Mouse (Mus musculus) urinary bladder, postnatal 4 days (tissue): ENCODE data around the gene Hsp90ab1.

ENCODE experiments used
- DNase-seq, 2 experiments: peaks; one replicate each; pipeline ENCODE4 v3.0.0; 2021 to 2022; ENCODE audit warnings: low spot score in 2 of 2

The Hsp90ab1 gene

GRCm38 (mm10) chr17:45596631-45597396 lies 23.7 kb upstream of the Hsp90ab1 start:
- DNase-seq: peak; percentile 72 to 83

GRCm38 (mm10) chr17:45595736-45596390 lies 22.8 kb upstream of the Hsp90ab1 start:
- DNase-seq: no peak

DNA sequence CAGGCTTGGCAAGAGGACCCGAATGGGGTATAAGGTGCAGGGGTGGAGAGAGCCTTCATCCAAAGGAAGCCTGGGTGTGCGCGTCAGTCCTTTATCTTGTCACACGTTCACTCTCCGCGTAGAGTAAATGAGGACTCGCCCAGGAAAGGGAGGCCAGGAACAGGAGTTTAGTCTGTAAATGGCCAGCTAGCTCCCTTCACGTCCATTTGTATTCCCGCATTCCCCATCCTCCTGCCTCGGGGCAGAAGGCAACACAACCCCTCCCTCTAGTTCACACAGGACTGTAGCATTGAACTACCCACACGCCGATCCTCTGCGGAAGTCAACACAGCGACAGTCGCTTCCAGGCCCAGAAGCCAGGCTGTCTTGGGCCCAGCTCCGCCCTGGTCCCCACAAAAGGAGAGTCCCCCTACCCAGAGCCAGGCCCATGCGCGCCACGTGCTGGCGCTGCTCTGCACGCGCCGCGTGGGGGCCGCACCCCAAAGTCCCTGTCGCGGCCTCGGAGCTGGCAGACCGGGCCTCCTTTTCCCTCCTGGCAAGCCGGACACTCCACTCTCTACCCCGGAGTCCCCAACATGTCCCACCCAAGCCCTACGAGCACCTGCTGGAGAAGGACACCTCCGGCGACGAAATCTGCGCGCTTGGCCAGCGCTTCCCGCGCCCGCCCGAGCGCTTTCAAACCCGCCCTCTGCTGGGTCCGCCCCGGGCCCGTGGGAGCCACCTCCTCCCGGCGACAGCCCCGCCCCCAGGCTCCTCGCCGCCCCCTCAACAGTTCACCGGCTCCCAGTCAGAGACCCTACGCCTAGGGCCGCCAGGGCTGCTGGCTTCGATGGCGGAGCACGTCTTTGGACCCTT lies 22.0 kb upstream of the Hsp90ab1 start:
- peak; percentile 78 to 81 for DNase-seq

DNA sequence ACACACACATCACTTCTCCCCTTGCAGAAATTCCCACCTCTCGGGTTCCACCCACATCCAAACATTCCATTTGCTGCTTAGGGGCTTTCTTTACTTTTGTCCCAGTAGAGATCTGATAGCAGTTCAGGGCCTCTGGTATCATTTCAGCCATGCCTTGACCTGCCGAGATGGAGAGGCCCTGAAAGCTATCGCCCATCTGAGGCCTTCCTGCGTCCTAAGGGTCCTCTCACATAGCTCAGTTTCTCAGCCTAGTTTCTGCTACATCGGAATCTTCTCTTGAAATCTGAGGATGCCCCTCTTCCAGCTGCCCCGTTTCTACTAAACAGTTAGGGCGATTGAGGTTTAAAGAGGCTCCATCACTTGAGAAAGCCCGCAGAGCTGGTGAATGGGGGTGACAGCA lies 21.1 kb upstream of the Hsp90ab1 start:
- DNase-seq: no peak

- DNase-seq: no peak
Measured at GRCm38 (mm10) chr17:45593479-45593878, 20.4 kb upstream of the Hsp90ab1 start.

DNA sequence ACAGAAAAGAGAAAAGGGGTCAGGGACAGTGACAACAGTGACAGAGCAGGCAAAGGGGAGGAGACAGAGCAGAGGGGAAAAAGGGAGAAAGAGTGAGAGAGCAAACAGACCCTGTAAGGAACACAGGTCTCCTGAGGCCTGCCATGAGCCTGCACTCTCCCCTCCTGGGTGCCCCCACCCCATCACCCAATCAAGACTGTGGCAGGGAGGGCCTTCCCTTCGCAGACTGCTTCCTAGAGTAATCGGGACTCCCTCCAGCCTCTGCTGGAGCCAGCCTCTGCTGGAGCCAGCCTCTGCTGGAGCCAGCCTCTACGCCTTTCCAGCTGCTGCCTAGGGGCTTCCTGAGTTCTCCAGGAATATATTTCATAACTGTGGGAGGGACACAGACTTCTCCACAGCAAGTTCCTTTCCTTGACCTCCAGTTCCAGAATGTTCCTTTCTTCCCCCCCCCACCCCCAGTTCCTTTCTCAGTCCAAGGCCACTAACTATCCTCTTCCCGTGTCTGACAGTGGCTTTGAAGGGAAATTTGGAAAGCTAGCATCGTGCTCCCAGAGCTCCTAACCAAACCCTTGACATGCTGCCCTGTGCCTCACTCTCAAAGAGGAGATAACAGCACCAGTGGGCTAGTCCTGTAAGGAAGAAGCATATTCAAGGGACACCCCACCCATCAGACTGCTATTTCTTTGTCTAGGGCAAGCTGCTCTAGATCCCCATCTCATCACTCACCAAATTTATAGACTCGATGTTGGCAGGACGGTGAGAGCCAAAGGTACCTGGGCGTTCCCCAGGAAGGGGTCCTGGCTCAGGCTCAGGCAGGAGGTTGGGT lies 19.7 kb upstream of the Hsp90ab1 start:
- DNase-seq: peak in 1 of 2 experiments; percentile 64

- peak in 1 of 2 experiments; percentile 52 for DNase-seq
Measured at GRCm38 (mm10) chr17:45591701-45592605, 18.9 kb upstream of the Hsp90ab1 start.

- DNase-seq: no peak
Measured at GRCm38 (mm10) chr17:45590410-45590809, 17.3 kb upstream of the Hsp90ab1 start.

DNA sequence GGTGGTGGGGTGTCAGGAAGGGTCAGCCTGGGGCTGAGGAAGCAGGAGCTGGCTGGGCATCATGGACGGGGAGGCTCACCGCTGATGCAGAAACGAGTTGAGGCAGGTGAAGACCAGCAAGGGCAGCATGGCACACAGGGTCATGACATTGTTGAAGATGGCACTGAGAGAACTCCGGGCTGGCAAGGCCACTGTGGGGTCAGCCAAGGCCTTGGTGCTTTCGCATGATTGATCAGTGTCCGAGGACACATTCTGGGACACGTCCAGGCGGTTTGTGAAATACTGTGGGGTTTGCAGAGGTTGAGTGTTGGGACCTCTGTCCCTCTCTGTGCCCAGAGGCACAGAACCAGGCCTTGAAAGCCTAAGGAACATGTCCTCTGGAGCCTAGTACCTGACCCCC lies 16.8 kb upstream of the Hsp90ab1 start:
- no peak for DNase-seq

GRCm38 (mm10) chr17:45589236-45589635 lies 16.2 kb upstream of the Hsp90ab1 start:
- no peak for DNase-seq

GRCm38 (mm10) chr17:45588370-45588769 lies 15.3 kb upstream of the Hsp90ab1 start:
- no peak for DNase-seq

- no peak for DNase-seq
Measured at GRCm38 (mm10) chr17:45586449-45586837, 13.4 kb upstream of the Hsp90ab1 start.

- no peak for DNase-seq
Measured at GRCm38 (mm10) chr17:45585725-45586448, 12.8 kb upstream of the Hsp90ab1 start.

GRCm38 (mm10) chr17:45584939-45585678 lies 12.0 kb upstream of the Hsp90ab1 start:
- peak; percentile 74 to 84 for DNase-seq

- peak; percentile 83 for DNase-seq
Measured at GRCm38 (mm10) chr17:45584096-45584896, 11.2 kb upstream of the Hsp90ab1 start.

DNA sequence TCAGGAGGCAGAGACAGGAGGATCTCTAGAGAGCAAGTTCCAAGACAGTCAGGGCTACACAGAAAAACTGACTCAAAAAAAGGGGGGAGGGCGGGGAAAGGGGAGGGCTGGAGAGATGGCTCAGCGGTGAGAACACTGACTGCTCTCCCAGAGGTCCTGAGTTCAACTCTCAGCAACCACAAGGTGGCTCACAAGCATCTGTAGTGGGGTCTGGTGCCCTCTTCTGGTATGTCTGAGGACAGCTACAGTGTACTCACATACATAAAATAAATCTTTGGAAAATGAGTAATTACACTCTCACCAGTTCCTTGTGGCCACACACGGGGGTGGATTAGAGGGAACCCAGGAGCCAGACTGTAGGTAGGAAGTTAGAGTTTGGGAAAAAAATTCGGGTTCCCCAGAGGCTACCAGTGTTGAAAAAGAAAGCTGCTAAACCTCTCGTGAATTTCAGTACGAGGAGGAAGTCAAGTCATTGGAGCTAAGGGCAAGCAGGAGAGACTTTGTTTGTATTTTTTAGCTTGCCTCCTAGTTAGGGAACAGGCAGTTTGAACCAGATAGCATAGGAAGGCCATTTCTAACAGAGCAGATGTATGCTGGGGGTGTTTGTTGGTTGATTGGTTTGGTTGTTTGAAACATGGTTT lies 9.8 kb upstream of the Hsp90ab1 start:
- DNase-seq: no peak

DNA sequence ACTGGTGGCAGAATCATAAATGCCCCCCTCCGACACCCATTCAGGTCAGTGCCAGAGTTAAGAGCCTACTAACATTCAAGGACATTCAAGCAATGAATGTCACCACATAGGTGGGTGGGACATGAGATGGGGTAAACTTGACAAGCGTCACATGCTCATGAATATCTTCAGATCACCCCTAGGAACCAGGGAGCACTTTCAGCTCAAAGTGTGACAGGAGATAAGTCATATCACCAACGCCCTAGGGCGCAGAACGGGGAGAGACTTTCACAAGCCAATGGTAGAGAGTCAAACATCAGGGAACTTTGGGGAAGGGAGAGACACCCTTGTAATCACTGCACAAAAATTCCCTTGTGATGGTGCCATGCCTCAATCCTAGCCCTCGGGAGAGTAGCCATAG lies 9.1 kb upstream of the Hsp90ab1 start:
- no peak for DNase-seq

DNA sequence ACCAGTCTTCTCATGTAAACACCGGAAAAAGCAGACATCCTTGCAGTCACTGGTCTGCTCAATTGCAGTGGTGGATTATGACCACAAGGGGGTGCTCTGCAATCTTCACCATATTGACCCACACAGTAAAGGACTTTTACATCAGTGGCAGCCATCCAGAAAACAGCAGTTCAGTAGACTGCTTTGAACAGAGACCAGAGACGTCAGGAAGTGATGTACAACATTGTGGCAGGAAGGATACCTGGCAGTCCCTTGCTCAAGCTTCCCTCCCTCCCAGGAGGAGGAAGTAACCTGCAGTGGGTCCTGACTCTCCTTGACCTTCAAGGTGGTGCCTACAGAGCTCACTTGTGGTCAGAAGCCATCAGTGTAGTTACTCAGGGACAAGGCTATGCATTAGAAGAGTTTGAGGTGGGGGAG lies 8.5 kb upstream of the Hsp90ab1 start:
- peak in 1 of 2 experiments; percentile 61 for DNase-seq
